Mouse (Mus musculus) midbrain, embryonic 14.5 days (tissue): Measurements from ENCODE around the gene Adgrf2. TPM values are rescaled to one million over a fixed set of nuclear protein-coding genes. Genes with fewer than 3 reads are reported as not detected.

Experiments used
- ATAC-seq: fragments of 200-750 bp; cut with Nextera tagmentation; 2 replicates; pipeline ENCODE4 v1.8.0; 2017; ENCODE audit warnings: moderate number of reproducible peaks, moderate library complexity; ENCODE audit not compliant: low FRiP score, low TSS enrichment
- DNase-seq: peaks from one replicate; pipeline ENCODE4 v3.0.0-alpha.2; 2015
- H3K27ac ChIP-seq: fragments of 300-500 bp; sonication (generic); replicated peaks from 2 replicates; pipeline ENCODE4 v1.5.1; 2014; ENCODE audit warnings: mild to moderate bottlenecking, low read depth, low read length, moderate library complexity
- H3K27me3 ChIP-seq: fragments of 300-500 bp; sonication (generic); 2 replicates; pipeline ENCODE4 v1.6.1; 2014; ENCODE audit warnings: low read length, control low read depth, mixed read lengths; ENCODE audit not compliant: control insufficient read depth, insufficient read depth
- H3K36me3 ChIP-seq: fragments of 300-500 bp; sonication (generic); 2 replicates; pipeline ENCODE4 v1.6.1; 2014; ENCODE audit warnings: low read length, control low read depth; ENCODE audit not compliant: control insufficient read depth, insufficient read depth
- H3K4me1 ChIP-seq: fragments of 300-500 bp; sonication (generic); 2 replicates; pipeline ENCODE4 v1.6.1; 2014; ENCODE audit warnings: mild to moderate bottlenecking, antibody characterized with exemption, low read length, control low read depth; ENCODE audit not compliant: control insufficient read depth, insufficient read depth
- H3K4me2 ChIP-seq: fragments of 300-500 bp; sonication (generic); 2 replicates; pipeline ENCODE4 v1.6.1; 2014; ENCODE audit warnings: mild to moderate bottlenecking, low read length, moderate library complexity
- H3K4me3 ChIP-seq: fragments of 300-500 bp; sonication (generic); replicated peaks from 2 replicates; pipeline ENCODE4 v1.5.1; 2014; ENCODE audit warnings: low read depth, low read length
- H3K9ac ChIP-seq: fragments of 300-500 bp; sonication (generic); replicated peaks from 2 replicates; pipeline ENCODE4 v1.6.1; 2014; ENCODE audit warnings: mild to moderate bottlenecking, low read length, moderate library complexity
- H3K9me3 ChIP-seq: fragments of 300-500 bp; sonication (generic); 2 replicates; pipeline ENCODE4 v1.6.1; 2016; ENCODE audit warnings: low read length, control low read depth, mixed read lengths; ENCODE audit not compliant: control insufficient read depth
- WGBS: fragments of 180-500 bp; shearing (Covaris S2); extraction: QIAGEN DNeasy Blood & Tissue Kit; methylation state at CpG from one replicate; pipeline ENCODE4 v1.1.7; 2014; 5-methylcytosine and 5-hydroxymethylcytosine counted together
- polyA plus RNA-seq: library from polyadenylated mRNA; unstranded; fragments of >200 nt; fragmentation: Nextera tagmentation; extraction: Ambion mirVana; gene quantifications from 2 replicates; pipeline ENCODE4 v1.2.1, GENCODE M21; 2014

Gene Adgrf2
- polyA plus RNA-seq, 1 experiment from 2014 or later = 0.11 TPM

DNA sequence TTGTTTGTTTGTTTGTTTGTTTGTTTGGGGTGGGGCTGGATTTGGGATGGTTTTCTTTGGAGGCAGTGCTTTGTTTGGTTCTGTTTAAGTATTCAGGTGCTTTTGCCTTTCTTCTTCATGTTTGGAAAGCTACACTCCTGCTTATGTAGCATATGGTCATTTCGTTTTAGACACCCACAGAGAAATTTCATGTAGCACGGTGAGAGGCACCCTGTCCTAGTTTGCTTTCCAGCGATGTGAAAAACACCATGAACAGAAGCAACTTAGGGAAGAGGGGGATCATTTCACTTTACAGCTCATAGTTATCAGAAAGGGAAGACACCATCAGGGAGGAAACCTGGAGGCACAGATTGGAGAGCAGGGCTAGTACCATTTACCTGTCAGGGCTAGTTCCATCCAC, 844 bp upstream of the Adgrf2 start:
- DNase-seq = no peak
- ATAC-seq = no peak
- H3K4me3 ChIP-seq = no peak overlapping the region
- WGBS = 89% methylated on average over 3 of the region's 3 CpGs
- H3K36me3 ChIP-seq = no peaks in the 10 kb centered on the region
- no peaks in the 10 kb centered on the region for H3K27me3 ChIP-seq
- no peaks in the 10 kb centered on the region for H3K4me1 ChIP-seq
- H3K27ac ChIP-seq = no peak overlapping the region
- H3K4me2 ChIP-seq = no peak overlapping the region
- H3K9me3 ChIP-seq = no peaks in the 10 kb centered on the region
- no peak overlapping the region for H3K9ac ChIP-seq

DNA sequence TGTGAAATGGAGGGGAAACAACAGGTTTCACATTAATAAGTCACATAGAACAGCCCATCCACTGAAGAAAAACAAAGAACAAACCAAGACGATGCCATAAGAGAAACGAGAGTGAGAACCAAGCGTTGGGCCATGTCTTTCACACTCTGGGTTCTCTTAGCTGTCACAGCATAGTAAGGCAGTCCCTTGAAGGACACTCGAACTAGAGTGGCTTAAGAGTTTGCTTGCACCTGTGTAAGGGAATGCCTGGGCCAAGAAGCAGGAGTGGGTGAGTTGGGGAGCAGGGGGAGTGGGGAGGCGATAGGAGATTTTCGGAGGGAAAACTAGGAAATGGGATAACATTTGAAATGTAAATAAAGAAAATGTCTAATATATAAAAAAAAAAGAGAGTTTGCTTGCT, 3.2 kb downstream of the Adgrf2 start:
- no peaks in the 10 kb centered on the region for H3K4me1 ChIP-seq
- no peak overlapping the region for H3K4me2 ChIP-seq
- no peak for ATAC-seq
- no peaks in the 10 kb centered on the region for H3K27me3 ChIP-seq
- 90% methylated on average over 6 of the region's 6 CpGs for WGBS
- DNase-seq = no peak
- no peaks in the 10 kb centered on the region for H3K36me3 ChIP-seq
- no peak overlapping the region for H3K4me3 ChIP-seq
- no peak overlapping the region for H3K9ac ChIP-seq
- H3K27ac ChIP-seq = no peak overlapping the region
- no peaks in the 10 kb centered on the region for H3K9me3 ChIP-seq

DNA sequence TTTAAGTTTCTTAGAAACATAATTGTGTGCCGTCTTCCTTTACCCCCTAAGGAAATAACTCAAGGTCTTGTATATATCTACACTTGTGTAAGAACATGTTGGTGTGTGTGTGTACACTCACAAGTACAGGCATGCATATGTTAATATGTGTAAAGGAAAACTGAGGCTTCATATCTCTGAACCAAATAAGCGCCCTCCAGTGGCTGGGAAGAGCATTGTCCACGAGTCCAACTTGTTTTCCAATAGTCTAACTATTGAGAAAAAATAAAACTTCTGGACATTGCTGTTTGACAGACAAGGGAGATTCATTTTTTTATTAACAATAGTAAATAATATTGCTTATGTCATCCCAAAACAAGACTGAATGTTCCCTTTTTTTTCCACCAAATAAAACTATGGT, 24.8 kb downstream of the Adgrf2 start:
- Histone ChIP-seq H3K36me3 (no peaks in the 10 kb centered on the region), H3K27ac (no peak overlapping the region), H3K9me3 (no peaks in the 10 kb centered on the region), H3K27me3 (no peaks in the 10 kb centered on the region), H3K4me2 (no peak overlapping the region), H3K9ac (no peak overlapping the region), H3K4me1 (no peaks in the 10 kb centered on the region), H3K4me3 (no peak overlapping the region)
- 51% methylated on average over 3 of the region's 3 CpGs for WGBS
- ATAC-seq (no peak), DNase-seq (no peak)

DNA sequence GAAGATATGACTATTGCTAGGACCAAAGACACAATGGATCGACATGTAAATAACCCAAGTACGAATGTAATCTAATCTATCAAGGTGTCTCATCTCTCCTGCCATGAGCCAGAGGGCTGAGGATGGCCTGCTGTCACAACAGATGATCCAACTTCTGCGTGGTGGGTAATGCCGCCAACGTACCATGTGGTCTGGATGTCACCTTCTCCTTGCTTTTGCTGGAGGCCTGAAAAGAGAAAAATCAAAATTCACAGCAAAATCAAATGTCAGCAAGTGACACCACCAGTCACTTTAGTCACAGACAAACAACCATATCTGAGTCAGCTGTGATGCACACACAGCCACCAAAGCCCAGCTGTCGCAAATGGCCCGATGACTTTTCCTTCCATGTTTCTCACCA, 27.0 kb downstream of the Adgrf2 start:
- no peak overlapping the region for H3K27ac ChIP-seq
- H3K4me2 ChIP-seq = no peak overlapping the region
- no peaks in the 10 kb centered on the region for H3K27me3 ChIP-seq
- H3K9me3 ChIP-seq = no peaks in the 10 kb centered on the region
- no peak overlapping the region for H3K9ac ChIP-seq
- ATAC-seq (no peak), DNase-seq (no peak)
- H3K4me1 ChIP-seq = no peaks in the 10 kb centered on the region
- 95% methylated on average over 7 of the region's 7 CpGs for WGBS
- H3K36me3 ChIP-seq = no peaks in the 10 kb centered on the region
- no peak overlapping the region for H3K4me3 ChIP-seq

DNA sequence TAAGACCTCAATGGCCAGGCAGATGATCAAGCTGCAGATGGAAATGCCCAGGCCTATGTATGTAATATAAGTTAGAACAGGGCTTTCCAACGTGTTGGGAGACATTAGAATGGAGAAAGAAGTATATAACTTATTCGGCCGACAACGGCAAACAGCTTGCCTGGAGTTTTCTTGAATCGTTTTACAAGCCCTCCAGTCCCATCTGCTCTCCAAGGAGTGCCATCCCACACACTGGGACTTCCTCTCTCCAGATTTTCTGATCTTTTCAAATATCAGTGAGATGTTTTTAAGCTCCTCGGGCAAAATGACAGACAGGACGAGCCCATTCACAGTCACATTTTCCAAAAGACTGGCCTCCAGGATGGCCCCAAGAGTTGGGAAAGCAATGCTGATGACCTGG, 31.3 kb downstream of the Adgrf2 start:
- no peak for ATAC-seq

DNA sequence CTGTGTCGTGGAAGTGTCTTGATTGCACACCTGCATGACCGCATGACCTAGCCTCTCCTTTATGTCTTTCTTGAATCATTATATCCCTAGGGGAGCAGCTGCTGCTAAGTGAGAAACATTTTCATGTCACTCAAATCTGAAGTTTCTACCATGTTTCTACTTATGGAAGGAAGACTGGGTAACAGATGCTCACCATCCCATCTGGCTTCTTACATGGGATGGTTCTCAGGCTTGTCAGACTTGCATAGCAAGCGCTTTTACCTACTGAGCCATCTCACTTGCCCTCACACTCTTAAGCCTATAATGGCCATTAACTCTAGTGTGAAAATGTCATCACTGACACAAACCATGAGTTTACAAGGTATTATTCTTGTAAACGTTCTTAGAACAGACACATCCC, 36.4 kb downstream of the Adgrf2 start:
- H3K36me3 ChIP-seq = no peaks in the 10 kb centered on the region
- H3K27me3 ChIP-seq = no peaks in the 10 kb centered on the region
- no peak overlapping the region for H3K4me2 ChIP-seq
- H3K9me3 ChIP-seq = no peaks in the 10 kb centered on the region
- DNase-seq = no peak
- no peak overlapping the region for H3K4me3 ChIP-seq
- no peak overlapping the region for H3K27ac ChIP-seq
- H3K4me1 ChIP-seq = no peaks in the 10 kb centered on the region
- H3K9ac ChIP-seq = no peak overlapping the region
- ATAC-seq = no peak
- 91% methylated on average over 4 of the region's 4 CpGs for WGBS

More for the DNA sequence above, 31.3 kb downstream of the Adgrf2 start:
- no peak overlapping the region for H3K9ac ChIP-seq
- WGBS = 91% methylated on average over 7 of the region's 7 CpGs
- H3K9me3 ChIP-seq = no peaks in the 10 kb centered on the region
- no peak for DNase-seq
- no peaks in the 10 kb centered on the region for H3K36me3 ChIP-seq
- no peak overlapping the region for H3K27ac ChIP-seq
- H3K4me1 ChIP-seq = no peaks in the 10 kb centered on the region
- no peaks in the 10 kb centered on the region for H3K27me3 ChIP-seq
- no peak overlapping the region for H3K4me3 ChIP-seq
- H3K4me2 ChIP-seq = no peak overlapping the region

DNA sequence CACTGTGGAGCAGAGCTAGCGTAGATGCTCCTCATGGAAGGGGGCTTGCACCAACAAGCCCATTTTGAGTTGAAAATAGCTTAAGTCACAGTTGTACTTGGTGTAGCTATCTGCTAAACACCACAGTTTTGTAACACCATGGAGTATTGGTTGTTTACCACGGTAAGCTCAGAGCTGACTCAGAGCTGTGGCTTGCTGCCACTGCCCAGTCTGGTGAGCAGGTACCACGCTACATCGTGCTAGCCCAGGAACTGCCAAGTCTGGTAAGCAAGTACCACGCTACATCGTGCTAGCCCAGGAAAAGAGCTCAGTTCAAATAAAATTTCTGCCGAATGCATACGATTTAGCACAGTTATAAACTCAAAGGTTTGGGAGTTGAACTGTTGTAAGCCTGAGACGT, 39.8 kb downstream of the Adgrf2 start:
- H3K4me2 ChIP-seq = no peak overlapping the region
- no peak overlapping the region for H3K27ac ChIP-seq
- DNase-seq (no peak), ATAC-seq (no peak)
- no peak overlapping the region for H3K4me3 ChIP-seq
- WGBS = 92% methylated on average over 9 of the region's 9 CpGs
- no peaks in the 10 kb centered on the region for H3K9me3 ChIP-seq
- no peaks in the 10 kb centered on the region for H3K27me3 ChIP-seq
- no peak overlapping the region for H3K9ac ChIP-seq
- no peaks in the 10 kb centered on the region for H3K36me3 ChIP-seq
- no peaks in the 10 kb centered on the region for H3K4me1 ChIP-seq

DNA sequence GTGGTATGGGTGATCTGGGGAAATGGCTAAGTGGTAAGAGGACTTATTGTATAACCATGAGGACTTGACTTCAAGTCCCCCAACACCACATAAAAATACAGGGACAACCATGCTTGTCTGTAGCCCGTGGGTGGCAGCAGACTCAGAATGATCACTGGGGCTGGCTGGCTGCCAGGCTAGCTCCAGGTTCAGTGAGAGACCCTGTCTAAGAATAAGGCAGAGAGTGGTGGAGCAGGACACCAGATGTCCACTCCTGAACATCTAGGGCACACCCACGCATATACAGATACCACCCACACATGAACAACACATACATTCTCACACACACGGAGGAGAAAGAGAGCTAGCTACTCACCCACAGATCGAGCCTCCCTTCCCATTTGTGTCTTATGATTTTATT, 47.2 kb downstream of the Adgrf2 start:
- H3K27me3 ChIP-seq = no peaks in the 10 kb centered on the region
- no peak overlapping the region for H3K9ac ChIP-seq
- 91% methylated on average over 4 of the region's 4 CpGs for WGBS
- no peak overlapping the region for H3K4me2 ChIP-seq
- DNase-seq = no peak
- ATAC-seq = no peak
- H3K4me3 ChIP-seq = no peak overlapping the region
- no peaks in the 10 kb centered on the region for H3K36me3 ChIP-seq
- no peaks in the 10 kb centered on the region for H3K9me3 ChIP-seq
- no peak overlapping the region for H3K27ac ChIP-seq
- H3K4me1 ChIP-seq = no peaks in the 10 kb centered on the region

DNA sequence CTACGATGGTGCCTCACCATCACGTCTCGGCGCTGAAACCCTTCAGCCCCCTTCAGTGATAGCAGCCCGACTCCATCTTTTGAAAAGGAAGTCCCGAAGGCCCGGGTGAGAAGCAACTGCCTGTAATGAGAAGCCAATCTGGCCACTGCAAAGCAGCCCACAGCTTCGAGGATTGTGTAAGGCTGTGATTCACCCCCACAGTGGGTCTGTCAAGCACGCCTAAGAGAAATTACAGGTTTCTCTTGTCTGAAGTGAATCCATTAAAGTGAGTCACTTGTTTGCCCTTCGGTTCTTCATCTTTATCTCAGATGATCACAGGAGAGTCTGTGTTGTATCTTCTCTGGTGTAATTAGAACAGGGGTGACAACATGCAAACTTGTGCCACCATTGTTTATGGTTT, 49.8 kb downstream of the Adgrf2 start, which contains the start of gene Adgrf4:
Gene Adgrf4, minus strand, starts transcription at position 149 of the 400 bp plus-strand sequence.
- WGBS = 88% methylated on average over 10 of the region's 10 CpGs
- ATAC-seq (no peak), DNase-seq (no peak)
- H3K27me3 ChIP-seq = no peaks in the 10 kb centered on the region
- no peaks in the 10 kb centered on the region for H3K36me3 ChIP-seq
- no peak within 1 kb of the TSS for H3K4me2 ChIP-seq
- no peaks in the 10 kb centered on the region for H3K9me3 ChIP-seq
- no peak within 1 kb of the TSS for H3K27ac ChIP-seq
- no peak within 1 kb of the TSS for H3K9ac ChIP-seq
- no peak within 1 kb of the TSS for H3K4me3 ChIP-seq
- no peaks in the 10 kb centered on the region for H3K4me1 ChIP-seq
